Mouse (Mus musculus): ENCODE measurements at regions not wholly inside any gene's neighbourhood (a gene's known extent, or its start where the extent isn't known, plus 50 kb on each side); places are given as distances from the start of the nearest gene placed in this dataset.

GRCm38 (mm10) chr9:97162465-97162864 is 51.5 kb upstream of the Slc25a36 start:
- Histone ChIP-seq H3K4me1 (ENCODE audit: control insufficient read depth in 2 of 2, insufficient read depth in 2 of 2, low read length in 2 of 2, poor library complexity in 1 of 2) (peaks cover 0 to 3% of the 10 kb centered on the region in 2 experiments; a peak in 1 of 4 replicates), H3K27ac (ENCODE audit: insufficient read depth, low read depth, low read length, poor library complexity, severe bottlenecking) (no peak overlapping the region), H3K36me3 (ENCODE audit: control insufficient read depth, insufficient read depth, low read length, poor library complexity, severe bottlenecking) (no peaks in the 10 kb centered on the region), H3K4me3 (ENCODE audit: insufficient read depth in 1 of 2, low read depth in 1 of 2, low read length in 2 of 2, poor library complexity in 1 of 2, severe bottlenecking in 1 of 2) (no peak overlapping the region), H3K9ac (ENCODE audit: insufficient read depth, low read depth, low read length, poor library complexity, severe bottlenecking) (no peak overlapping the region), H3K9me3 (ENCODE audit: control insufficient read depth, insufficient read depth, low read depth, low read length) (no peaks in the 10 kb centered on the region)
- TF ChIP-seq ZC3H11A (IDR thresholded peaks at IDR 0.05; ENCODE audit: borderline replicate concordance, low read depth, low read length) (0 out of 2 replicates have a peak, but pooled peaks have one; percentile 47), ZNF384 (IDR thresholded peaks at IDR 0.05; ENCODE audit: low read depth, low read length) (no peak)
- peak; percentile 25 for DNase-seq (ENCODE audit: low read depth, low spot score)
- in situ Hi-C loops (cut with MboI; ENCODE audit: low sequenced_read_pairs in 2 of 2, unreplicated experiment in 2 of 2) = loop anchor here in 1 of 2 experiments (10.0 kb wide), 1 partner anchor 248 kb away; no protein-coding TSS in a partner anchor
